Mouse (Mus musculus): ENCODE data around the gene Stard13.

- TF ChIP-seq POLR2A (IDR thresholded peaks at IDR 0.05; ENCODE audit: low read depth, low read length): no peak
- no peak for TF ChIP-seq CTCF (IDR thresholded peaks at IDR 0.05; ENCODE audit: extremely low read depth, insufficient read depth, insufficient read length, insufficient replicate concordance)
Observed at GRCm38 (mm10) chr5:151127298-151127717, 106.3 kb downstream of the Stard13 start.
